Mouse (Mus musculus): Measurements from ENCODE around the gene Chil1. TPM values are rescaled to one million over a fixed set of nuclear protein-coding genes. Genes with fewer than 3 reads are reported as not detected.

The Chil1 gene
- total RNA-seq, 2 experiments from 2014 or later, result 1.2 to 1.7 TPM

DNA sequence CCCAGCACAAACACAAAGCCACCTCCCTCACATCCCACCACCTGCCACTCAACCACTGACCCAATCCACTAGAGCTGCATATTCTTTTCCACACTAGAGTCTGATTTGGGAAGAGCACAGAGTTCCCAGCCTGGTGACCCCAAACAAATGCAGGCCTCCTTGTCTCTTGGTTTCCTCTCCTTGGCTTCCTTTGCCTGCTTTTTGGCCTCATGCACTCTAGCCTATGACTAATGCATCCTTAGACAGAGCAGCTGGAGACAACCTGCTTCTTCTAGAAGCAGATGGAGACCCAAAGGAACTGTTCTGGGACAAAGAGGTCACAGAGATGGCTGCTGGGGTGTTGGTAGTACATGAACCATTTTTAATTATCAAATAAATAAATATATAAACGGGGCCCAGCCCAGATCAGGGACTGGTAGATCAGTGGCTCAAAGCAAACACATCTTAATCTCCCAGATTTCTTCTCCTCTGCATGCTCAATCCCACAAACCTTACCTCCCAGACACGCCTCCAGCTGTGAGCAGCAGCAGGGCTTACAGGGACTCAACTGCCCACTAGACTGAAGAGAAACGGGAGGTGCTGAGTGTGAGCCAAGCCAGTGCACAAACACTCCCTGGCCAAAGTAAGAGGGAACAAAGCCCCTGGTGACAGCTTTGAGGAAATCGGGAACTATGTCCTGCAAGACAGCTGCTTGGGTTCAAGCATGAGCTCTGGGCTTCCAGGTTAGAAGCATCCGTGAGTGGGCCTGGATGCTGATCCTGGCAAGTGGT, 48.0 kb downstream of the Chil1 start:
- no peak for DNase-seq (ENCODE audit: low spot score in 2 of 2)

- no peak for DNase-seq (ENCODE audit: low spot score in 2 of 2)
Observed at GRCm38 (mm10) chr1:134230638-134231228, 48.8 kb downstream of the Chil1 start.

- DNase-seq (ENCODE audit: low spot score in 2 of 2), result no peak
Observed at GRCm38 (mm10) chr1:134231270-134231669, 49.3 kb downstream of the Chil1 start.

GRCm38 (mm10) chr1:134231681-134232080, 49.7 kb downstream of the Chil1 start:
- no peak for DNase-seq (ENCODE audit: low spot score in 2 of 2)

GRCm38 (mm10) chr1:134232326-134232725, 50.4 kb downstream of the Chil1 start:
- DNase-seq (ENCODE audit: low spot score in 2 of 2), result peak in 1 of 2 experiments; percentile 26

DNA sequence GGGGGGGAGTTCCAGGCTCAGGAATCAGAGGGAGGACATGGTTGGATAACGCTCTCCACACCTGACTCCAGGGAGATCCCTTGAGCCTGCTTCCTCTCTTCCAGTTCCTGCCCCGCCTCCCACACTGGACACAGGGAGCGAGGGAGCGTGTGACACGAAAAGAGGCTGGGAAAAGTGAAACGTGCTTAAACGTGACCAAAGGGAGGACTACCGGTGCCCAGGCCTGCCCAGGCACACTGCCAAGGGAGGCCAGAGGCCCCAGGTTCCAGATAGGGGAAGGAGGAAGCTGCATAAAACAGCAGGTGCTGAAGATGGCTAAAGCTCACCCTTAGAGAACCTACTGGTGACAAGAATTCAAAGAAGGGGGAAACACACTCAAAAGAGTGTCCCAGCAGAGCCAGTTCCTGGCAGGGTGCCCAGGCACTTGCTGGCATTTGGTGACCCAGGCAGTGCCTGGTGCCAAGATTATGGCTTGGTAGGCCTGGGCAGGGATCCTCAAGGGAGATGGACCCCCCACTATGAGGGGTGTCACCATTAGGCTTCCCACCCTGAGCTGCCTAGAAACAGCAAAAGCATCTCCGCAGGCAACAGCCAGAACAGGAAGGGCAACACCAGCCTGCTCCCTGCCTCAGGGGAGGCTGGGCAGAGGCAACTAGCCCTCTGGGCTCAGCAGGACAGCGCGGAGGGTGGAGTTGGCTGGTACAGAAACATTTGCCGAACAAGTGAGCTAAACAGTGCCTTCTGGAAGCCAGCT, 51.0 kb downstream of the Chil1 start:
- DNase-seq (ENCODE audit: low spot score in 2 of 2), result peak; percentile 73 to 74

DNA sequence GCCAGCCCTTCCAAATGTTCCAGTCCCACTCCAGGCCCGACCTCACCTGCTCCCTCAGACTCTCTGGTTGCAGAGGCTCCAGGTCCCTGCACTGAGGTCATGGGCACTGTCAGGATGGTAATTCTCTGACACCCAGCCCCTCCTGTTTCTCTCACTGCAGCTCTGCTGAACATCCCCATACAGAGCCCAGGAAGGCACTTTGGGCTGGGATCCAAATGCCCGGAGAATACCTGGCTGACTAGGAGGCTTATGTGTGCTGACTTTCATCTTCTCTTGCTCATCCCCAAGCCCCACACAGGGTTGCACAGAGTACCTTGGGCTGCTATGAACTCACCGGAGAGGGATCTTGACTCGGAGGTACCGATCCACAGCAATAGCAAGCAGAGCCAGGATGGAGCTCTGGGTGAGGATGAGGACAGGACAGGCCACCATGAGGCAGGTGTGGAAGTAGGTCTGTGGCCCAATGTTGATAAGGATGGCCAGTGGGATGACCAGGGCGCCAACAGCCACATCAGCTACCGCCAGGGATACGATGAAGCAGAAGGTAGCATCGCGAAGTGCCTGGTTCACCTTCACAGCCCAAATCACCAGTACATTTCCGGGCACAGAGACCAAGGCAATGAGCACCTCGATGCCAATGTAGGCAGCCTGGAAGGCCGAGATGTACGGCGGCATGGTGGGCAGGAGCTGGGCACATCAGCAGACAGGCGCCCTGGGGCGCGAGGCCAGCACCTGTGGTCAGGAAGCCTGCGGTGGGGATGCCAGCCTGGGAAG, 51.9 kb downstream of the Chil1 start:
- peak in 1 of 2 experiments; percentile 28 for DNase-seq (ENCODE audit: low spot score in 2 of 2)

- DNase-seq (ENCODE audit: low spot score in 2 of 2), result peak; percentile 61 to 70
Observed at GRCm38 (mm10) chr1:134234455-134235390, 52.7 kb downstream of the Chil1 start.

DNA sequence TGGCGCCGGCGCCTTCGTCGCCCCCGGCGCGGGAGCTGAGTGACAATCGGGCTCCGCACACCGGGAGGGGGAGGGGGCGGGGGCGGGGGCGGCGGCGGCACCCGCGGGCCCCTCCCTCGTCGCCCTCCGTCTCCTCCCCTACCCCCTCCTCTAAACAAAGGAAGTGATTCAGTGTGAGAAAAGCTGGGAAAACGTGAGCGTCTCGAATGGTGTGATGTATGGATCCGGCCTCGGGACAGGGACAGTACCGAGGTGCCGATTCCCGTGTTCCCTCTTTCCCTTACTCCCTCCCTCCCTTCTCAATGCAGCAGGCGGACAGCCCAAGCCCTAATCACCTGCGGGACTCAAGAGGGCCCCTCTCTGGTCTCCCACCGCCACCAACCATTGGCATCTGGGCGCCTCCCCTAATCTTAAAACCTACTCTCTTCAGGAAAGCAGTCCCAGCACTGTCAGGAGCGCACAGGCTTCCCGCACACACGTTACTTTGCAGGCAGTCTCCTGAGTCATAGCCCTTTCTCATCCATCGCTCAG, 53.5 kb downstream of the Chil1 start, which contains the start of gene Adora1:
Gene Adora1, minus strand, starts transcription at position 41 of the 531 bp plus-strand sequence.
- peak; percentile 29 to 35 for DNase-seq (ENCODE audit: low spot score in 2 of 2)

GRCm38 (mm10) chr1:134236142-134236541, 54.2 kb downstream of the Chil1 start:
- peak in 1 of 2 experiments; percentile 19 for DNase-seq (ENCODE audit: low spot score in 2 of 2)

DNA sequence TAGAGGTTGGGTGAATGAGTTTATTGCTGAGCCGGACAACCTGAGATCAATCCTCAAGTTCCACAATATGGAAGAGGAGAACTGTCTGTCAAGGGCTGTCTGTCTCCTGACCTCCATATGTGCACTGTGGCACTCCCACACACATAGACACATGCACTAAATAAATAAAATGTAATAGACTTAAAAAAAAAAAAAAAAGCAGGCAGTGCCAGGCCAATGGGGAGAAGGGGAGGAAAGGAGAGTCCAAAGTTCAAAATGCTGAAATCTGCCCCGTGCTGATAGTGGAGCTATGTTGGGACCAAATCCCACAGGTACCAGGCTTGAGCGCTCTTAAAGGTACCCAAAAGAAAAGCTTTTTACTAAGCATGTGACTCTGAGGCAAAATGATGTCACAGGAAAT, 55.5 kb downstream of the Chil1 start:
- no peak for DNase-seq (ENCODE audit: low spot score in 2 of 2)

Other genes with a start within 250 kb of the Chil1 start
- 1 to 10 TPM; 6.7 to 9.6 TPM for gene Fmod, start 144.9 kb upstream of the Chil1 start, total RNA-seq (2021)
- gene Btg2, start 103.1 kb upstream of the Chil1 start, total RNA-seq (2021), result 10 to 100 TPM; 23.1 to 32.7 TPM
- not detected for gene Chit1, start 70.9 kb upstream of the Chil1 start, total RNA-seq (2021)
- gene Mybph, start 11.3 kb downstream of the Chil1 start, total RNA-seq (2021), result under 1 TPM in 1 of 2 experiments, not detected in 1; 0.16 TPM
- 100 to 1,000 TPM; 111 to 130 TPM for gene Adora1, start 53.3 kb downstream of the Chil1 start, total RNA-seq (2021)
- gene Myog, start 107.8 kb downstream of the Chil1 start, total RNA-seq (2021), result not detected
- 1 to 10 TPM; 1.4 TPM for gene Ppfia4, start 150.8 kb downstream of the Chil1 start, total RNA-seq (2021)
- gene Tmem183a, start 179.8 kb downstream of the Chil1 start, total RNA-seq (2021), result 10 to 100 TPM; 44.7 to 55.5 TPM
- not detected for gene 4933406M09Rik, start 203.8 kb downstream of the Chil1 start, total RNA-seq (2021)
- gene Cyb5r1, start 223.4 kb downstream of the Chil1 start, total RNA-seq (2021), result 10 to 100 TPM; 33.0 to 57.8 TPM
- 100 to 1,000 TPM; 132 to 137 TPM for gene Adipor1, start 233.2 kb downstream of the Chil1 start, total RNA-seq (2021)